Mouse (Mus musculus) liver, embryonic 13.5 days (tissue): ENCODE measurements around the gene Bcl2l12. TPM values are rescaled to one million over a fixed set of nuclear protein-coding genes. Genes with fewer than 3 reads are reported as not detected.

ENCODE experiments used
- ATAC-seq: fragments of 200-750 bp; cut with Nextera tagmentation; 2 replicates; pipeline ENCODE4 v1.8.0; 2017; ENCODE audit warnings: low read depth, mild to moderate bottlenecking, moderate number of reproducible peaks, moderate library complexity
- DNase-seq: peaks from one replicate; pipeline ENCODE4 v3.0.0; 2022
- H3K27ac ChIP-seq: fragments of 300-500 bp; sonication (generic); 2 replicates; pipeline ENCODE4 v1.5.1; 2015; ENCODE audit warnings: moderate library complexity, mild to moderate bottlenecking, inconsistent platforms
- H3K27me3 ChIP-seq: fragments of 300-500 bp; sonication (generic); 2 replicates; pipeline ENCODE4 v1.6.1; 2015; ENCODE audit warnings: mild to moderate bottlenecking, inconsistent platforms
- H3K36me3 ChIP-seq: fragments of 300-500 bp; sonication (generic); 2 replicates; pipeline ENCODE4 v1.6.1; 2015; ENCODE audit warnings: mild to moderate bottlenecking, inconsistent platforms
- H3K4me1 ChIP-seq: fragments of 300-500 bp; sonication (generic); replicated peaks from 2 replicates; pipeline ENCODE4 v1.6.1; 2015; ENCODE audit warnings: inconsistent platforms
- H3K4me2 ChIP-seq: fragments of 300-500 bp; sonication (generic); 2 replicates; pipeline ENCODE4 v1.6.1; 2015; ENCODE audit warnings: inconsistent platforms, mild to moderate bottlenecking, moderate library complexity
- H3K4me3 ChIP-seq: fragments of 300-500 bp; sonication (generic); replicated peaks from 2 replicates; pipeline ENCODE4 v1.5.1; 2015; ENCODE audit warnings: mild to moderate bottlenecking, inconsistent platforms
- H3K9ac ChIP-seq: fragments of 300-500 bp; sonication (generic); 2 replicates; pipeline ENCODE4 v1.6.1; 2015; ENCODE audit warnings: mild to moderate bottlenecking, inconsistent platforms
- H3K9me3 ChIP-seq: fragments of 300-500 bp; sonication (generic); replicated peaks from 2 replicates; pipeline ENCODE4 v1.6.1; 2016; ENCODE audit warnings: inconsistent platforms
- WGBS: fragments of 180-500 bp; shearing (Covaris S2); methylation state at CpG from one replicate; pipeline ENCODE4 v1.1.7; 2015; ENCODE audit not compliant: insufficient replicate concordance; 5-methylcytosine and 5-hydroxymethylcytosine counted together
- polyA plus RNA-seq: library from polyadenylated mRNA; unstranded; fragments of >200 nt; fragmentation: Nextera tagmentation; extraction: Ambion mirVana; gene quantifications from 2 replicates; pipeline ENCODE4 v1.2.1, GENCODE M21; 2015

The Bcl2l12 gene
- polyA plus RNA-seq, 1 experiment from 2014 or later = 18.2 TPM

- Histone ChIP-seq H3K4me3 (peak overlapping the region; percentile 56; the same call in 1 of the 2 replicates), H3K27me3 (peaks cover 6% of the 10 kb centered on the region; the same call in 1 of the 2 replicates), H3K27ac (no peak overlapping the region), H3K36me3 (peaks cover 8% of the 10 kb centered on the region), H3K4me2 (peak overlapping the region; percentile 78), H3K4me1 (peaks cover 62% of the 10 kb centered on the region), H3K9ac (no peak overlapping the region), H3K9me3 (no peaks in the 10 kb centered on the region)
- ATAC-seq (no peak), DNase-seq (no peak)
- WGBS = 58% methylated on average over 7 of the region's 7 CpGs
Observed at GRCm38 (mm10) chr7:44971142-44971541, 27.4 kb downstream of the Bcl2l12 start.

GRCm38 (mm10) chr7:44970231-44970691 lies 28.3 kb downstream of the Bcl2l12 start:
- Histone ChIP-seq H3K27ac (no peak overlapping the region), H3K27me3 (peaks cover 6% of the 10 kb centered on the region; the same call in 1 of the 2 replicates), H3K4me1 (peaks cover 57% of the 10 kb centered on the region), H3K36me3 (no peaks in the 10 kb centered on the region), H3K9me3 (no peaks in the 10 kb centered on the region), H3K4me2 (peak overlapping the region; percentile 78), H3K4me3 (peak overlapping the region; percentile 56), H3K9ac (peak overlapping the region; percentile 59)
- under 1% methylated on average over 36 of the region's 36 CpGs for WGBS
- ATAC-seq (peak; percentile 84), DNase-seq (peak; percentile 70)

- Histone ChIP-seq H3K9ac (no peak overlapping the region), H3K4me2 (no peak overlapping the region), H3K36me3 (no peaks in the 10 kb centered on the region), H3K4me3 (no peak overlapping the region), H3K9me3 (no peaks in the 10 kb centered on the region), H3K27me3 (peaks cover 6% of the 10 kb centered on the region; the same call in 1 of the 2 replicates), H3K27ac (no peak overlapping the region), H3K4me1 (peaks cover 42% of the 10 kb centered on the region)
- ATAC-seq (no peak), DNase-seq (no peak)
- WGBS = 54% methylated on average over 15 of the region's 15 CpGs
Observed at GRCm38 (mm10) chr7:44966638-44967037, 31.9 kb downstream of the Bcl2l12 start.

- no peaks in the 10 kb centered on the region for H3K9me3 ChIP-seq
- no peak overlapping the region for H3K27ac ChIP-seq
- no peaks in the 10 kb centered on the region for H3K27me3 ChIP-seq
- peaks cover 36% of the 10 kb centered on the region for H3K4me1 ChIP-seq
- DNase-seq (no peak), ATAC-seq (no peak)
- no peak overlapping the region for H3K4me2 ChIP-seq
- H3K9ac ChIP-seq = no peak overlapping the region
- no peaks in the 10 kb centered on the region for H3K36me3 ChIP-seq
- WGBS = 56% methylated on average over 7 of the region's 7 CpGs
- no peak overlapping the region for H3K4me3 ChIP-seq
Observed at GRCm38 (mm10) chr7:44965975-44966374, 32.5 kb downstream of the Bcl2l12 start.

GRCm38 (mm10) chr7:44964990-44965389 lies 33.5 kb downstream of the Bcl2l12 start:
- Histone ChIP-seq H3K9ac (no peak overlapping the region), H3K36me3 (no peaks in the 10 kb centered on the region), H3K9me3 (no peaks in the 10 kb centered on the region), H3K27me3 (no peaks in the 10 kb centered on the region), H3K4me3 (no peak overlapping the region), H3K27ac (no peak overlapping the region), H3K4me1 (peaks cover 27% of the 10 kb centered on the region), H3K4me2 (no peak overlapping the region)
- no peak for ATAC-seq
- 88% methylated on average over 13 of the region's 13 CpGs for WGBS
- no peak for DNase-seq

GRCm38 (mm10) chr7:44962831-44963230 lies 35.7 kb downstream of the Bcl2l12 start:
- H3K4me3 ChIP-seq = no peak overlapping the region
- H3K27me3 ChIP-seq = no peaks in the 10 kb centered on the region
- WGBS = 68% methylated on average over 5 of the region's 5 CpGs

GRCm38 (mm10) chr7:44962337-44962736 lies 36.2 kb downstream of the Bcl2l12 start:
- peaks cover 20% of the 10 kb centered on the region for H3K4me1 ChIP-seq
- H3K4me2 ChIP-seq = no peak overlapping the region
- 44% methylated on average over 8 of the region's 8 CpGs for WGBS
- H3K9ac ChIP-seq = no peak overlapping the region
- ATAC-seq (no peak), DNase-seq (no peak)
- no peaks in the 10 kb centered on the region for H3K27me3 ChIP-seq
- no peaks in the 10 kb centered on the region for H3K9me3 ChIP-seq
- H3K4me3 ChIP-seq = no peak overlapping the region
- H3K36me3 ChIP-seq = no peaks in the 10 kb centered on the region
- H3K27ac ChIP-seq = no peak overlapping the region

More at GRCm38 (mm10) chr7:44962831-44963230, 35.7 kb downstream of the Bcl2l12 start:
- no peaks in the 10 kb centered on the region for H3K9me3 ChIP-seq
- peaks cover 25% of the 10 kb centered on the region for H3K4me1 ChIP-seq
- H3K36me3 ChIP-seq = no peaks in the 10 kb centered on the region
- no peak for ATAC-seq
- H3K27ac ChIP-seq = no peak overlapping the region
- 0 out of 2 replicates have a peak overlapping the region, but pooled peaks have one; percentile 22 for H3K9ac ChIP-seq
- DNase-seq = no peak
- no peak overlapping the region for H3K4me2 ChIP-seq

GRCm38 (mm10) chr7:44960512-44960910 lies 38.0 kb downstream of the Bcl2l12 start:
- ATAC-seq (no peak), DNase-seq (no peak)
- Histone ChIP-seq H3K4me2 (no peak overlapping the region), H3K9me3 (no peaks in the 10 kb centered on the region), H3K27me3 (no peaks in the 10 kb centered on the region), H3K36me3 (no peaks in the 10 kb centered on the region), H3K27ac (no peak overlapping the region), H3K4me3 (no peak overlapping the region), H3K4me1 (peaks cover 20% of the 10 kb centered on the region), H3K9ac (no peak overlapping the region)
- WGBS = 72% methylated on average over 13 of the region's 13 CpGs

GRCm38 (mm10) chr7:44959874-44960511 lies 38.5 kb downstream of the Bcl2l12 start:
- Histone ChIP-seq H3K27me3 (no peaks in the 10 kb centered on the region), H3K4me2 (no peak overlapping the region), H3K4me1 (peaks cover 20% of the 10 kb centered on the region), H3K9ac (no peak overlapping the region), H3K27ac (no peak overlapping the region), H3K36me3 (no peaks in the 10 kb centered on the region), H3K9me3 (no peaks in the 10 kb centered on the region), H3K4me3 (no peak overlapping the region)
- whole genome bisulfite sequencing = 63% methylated on average over 10 of the region's 10 CpGs
- ATAC-seq (no peak), DNase-seq (no peak)

- no peak overlapping the region for H3K4me2 ChIP-seq
- no peak overlapping the region for H3K4me3 ChIP-seq
- no peak for DNase-seq
- H3K27me3 ChIP-seq = no peaks in the 10 kb centered on the region
- H3K27ac ChIP-seq = no peak overlapping the region
- 55% methylated on average over 8 of the region's 8 CpGs for WGBS
- no peaks in the 10 kb centered on the region for H3K36me3 ChIP-seq
- ATAC-seq = no peak
- no peak overlapping the region for H3K9ac ChIP-seq
- H3K9me3 ChIP-seq = no peaks in the 10 kb centered on the region
- peaks cover 20% of the 10 kb centered on the region for H3K4me1 ChIP-seq
Observed at GRCm38 (mm10) chr7:44959281-44959680, 39.2 kb downstream of the Bcl2l12 start.

GRCm38 (mm10) chr7:44958208-44958607 lies 40.3 kb downstream of the Bcl2l12 start:
- no peak for DNase-seq
- WGBS = 27% methylated on average over 7 of the region's 7 CpGs

More at GRCm38 (mm10) chr7:44958208-44958607, 40.3 kb downstream of the Bcl2l12 start:
- no peaks in the 10 kb centered on the region for H3K36me3 ChIP-seq
- no peaks in the 10 kb centered on the region for H3K9me3 ChIP-seq
- no peaks in the 10 kb centered on the region for H3K27me3 ChIP-seq
- H3K4me2 ChIP-seq = no peak overlapping the region
- H3K4me3 ChIP-seq = no peak overlapping the region
- H3K9ac ChIP-seq = no peak overlapping the region
- no peak overlapping the region for H3K27ac ChIP-seq
- H3K4me1 ChIP-seq = peaks cover 25% of the 10 kb centered on the region
- no peak for ATAC-seq
